Mouse (Mus musculus) CD4-positive, CD25-positive, alpha-beta regulatory T cell, adult 2 months (primary cell): Measurements from ENCODE around the gene Timm10.
"Not testable (repeated sequence)": the region's sequence is repeated elsewhere in the genome, so short reads cannot be mapped to it uniquely, and the experiment has no call there.

ENCODE experiments used
- DNase-seq: peaks from one replicate; pipeline ENCODE4 v3.0.0-alpha.2; 2012; ENCODE audit warnings: low read depth, low spot score

The Timm10 gene

GRCm38 (mm10) chr2:84826488-84827282 is at the start of gene Timm10:
Timm10 (plus strand) TSS chr2:84826997.
- peak; percentile 86 for DNase-seq

GRCm38 (mm10) chr2:84777706-84778105 is 49.1 kb upstream of the Timm10 start:
- DNase-seq, result no peak

- DNase-seq, result peak; percentile 74
Measured at GRCm38 (mm10) chr2:84779210-84779609, 47.6 kb upstream of the Timm10 start.

- no peak for DNase-seq
Measured at GRCm38 (mm10) chr2:84783315-84783714, 43.5 kb upstream of the Timm10 start.

GRCm38 (mm10) chr2:84783840-84784566 is 42.8 kb upstream of the Timm10 start:
- no peak for DNase-seq

GRCm38 (mm10) chr2:84788316-84788715 is 38.5 kb upstream of the Timm10 start:
- DNase-seq, result no peak

- DNase-seq, result no peak
Measured at GRCm38 (mm10) chr2:84790418-84790817, 36.4 kb upstream of the Timm10 start.

- DNase-seq, result no peak
Measured at GRCm38 (mm10) chr2:84792516-84792915, 34.3 kb upstream of the Timm10 start.

- DNase-seq, result no peak
Measured at GRCm38 (mm10) chr2:84793154-84793553, 33.6 kb upstream of the Timm10 start.

- no peak for DNase-seq
Measured at GRCm38 (mm10) chr2:84793871-84794270, 32.9 kb upstream of the Timm10 start.

GRCm38 (mm10) chr2:84797833-84798492 is 28.8 kb upstream of the Timm10 start:
- peak; percentile 83 for DNase-seq

GRCm38 (mm10) chr2:84798493-84798921 is 28.3 kb upstream of the Timm10 start, which contains the start of gene Ube2l6:
Ube2l6 (plus strand) TSS chr2:84798828.
- peak; percentile 75 for DNase-seq

GRCm38 (mm10) chr2:84799041-84799561 is 27.7 kb upstream of the Timm10 start:
- DNase-seq, result peak; percentile 87

GRCm38 (mm10) chr2:84800304-84800703 is 26.5 kb upstream of the Timm10 start:
- peak; percentile 31 for DNase-seq

GRCm38 (mm10) chr2:84801223-84801622 is 25.6 kb upstream of the Timm10 start:
- DNase-seq, result not testable (repeated sequence)

GRCm38 (mm10) chr2:84803963-84804362 is 22.8 kb upstream of the Timm10 start:
- no peak for DNase-seq

- DNase-seq, result no peak
Measured at GRCm38 (mm10) chr2:84806546-84806945, 20.3 kb upstream of the Timm10 start.

GRCm38 (mm10) chr2:84809330-84809729 is 17.5 kb upstream of the Timm10 start:
- DNase-seq, result no peak

- DNase-seq, result no peak
Measured at GRCm38 (mm10) chr2:84810526-84810885, 16.3 kb upstream of the Timm10 start.

- peak; percentile 85 for DNase-seq
Measured at GRCm38 (mm10) chr2:84810886-84811577, 15.8 kb upstream of the Timm10 start.

- DNase-seq, result no peak
Measured at GRCm38 (mm10) chr2:84811880-84812279, 14.9 kb upstream of the Timm10 start.
